Mouse (Mus musculus): ENCODE data around the gene Gemin4.

GRCm38 (mm10) chr11:76236136-76236535, 18.7 kb upstream of the Gemin4 start:
- TF ChIP-seq CHD2 (IDR thresholded peaks at IDR 0.05; ENCODE audit: low read depth, low read length) (no peak), ZNF384 (IDR thresholded peaks at IDR 0.05; ENCODE audit: low read depth, low read length) (no peak), ZC3H11A (IDR thresholded peaks at IDR 0.05; ENCODE audit: borderline replicate concordance, low read depth, low read length) (no peak)
